Mouse (Mus musculus): ENCODE results near the gene Slc37a2. TPM values are rescaled to one million over a fixed set of nuclear protein-coding genes. Genes with fewer than 3 reads are reported as not detected.
A peak's percentile ranks its signal among the peaks of the same experiment; 100 is the strongest.

The Slc37a2 gene
- total and polyA plus RNA-seq, 3 experiments, result 8.9 to 14.5 (median 13.0) TPM

DNA sequence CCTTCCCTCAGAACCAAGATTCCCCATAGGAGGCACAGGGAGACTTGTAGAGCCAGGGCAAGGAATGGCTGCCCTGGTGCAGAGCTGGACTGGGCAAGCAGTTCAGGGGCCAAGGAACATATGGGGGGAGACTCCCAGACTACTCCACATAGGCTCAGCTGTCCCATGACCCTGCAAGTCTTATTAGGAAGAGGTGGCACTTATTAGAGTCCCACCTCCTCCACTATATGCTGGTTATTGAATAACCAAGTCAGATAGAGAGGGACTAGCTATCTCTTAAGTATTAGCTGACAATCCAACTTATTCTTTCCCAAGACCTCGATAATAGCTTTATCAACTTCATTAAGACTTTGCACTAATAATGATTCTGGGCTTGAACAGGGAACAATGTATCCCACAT lies 9.7 kb downstream of the Slc37a2 start (continued):
- TF ChIP-seq TBP (conservative IDR thresholded peaks at IDR 0.05; ENCODE audit: low read depth, low read length) (no peak), POLR2A (IDR thresholded peaks at IDR 0.05; ENCODE audit: low read depth, low read length) (no peak)

DNA sequence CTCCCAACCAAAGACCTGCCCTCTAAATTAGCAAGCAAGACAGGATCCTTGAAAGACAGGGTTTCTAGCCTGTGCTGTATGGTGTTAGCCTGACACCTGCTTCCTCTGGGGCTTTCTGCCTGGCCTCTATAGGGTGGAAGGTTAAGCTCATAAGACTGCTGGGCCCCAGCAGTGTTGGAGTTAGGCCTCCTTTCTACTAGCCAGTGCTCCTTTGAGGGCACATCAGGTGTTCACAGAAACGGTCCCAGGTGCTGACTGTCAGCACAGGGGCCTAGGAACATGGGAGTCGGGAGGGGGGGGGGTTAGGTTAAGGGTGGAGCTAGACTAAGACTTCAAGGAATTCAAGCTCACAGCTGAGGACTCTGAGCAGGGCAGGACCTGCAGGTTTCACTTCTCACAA lies 10.1 kb downstream of the Slc37a2 start:
- H3K79me2 ChIP-seq (replicated peaks; ENCODE audit: control insufficient read depth, extremely low read depth, insufficient read depth, poor library complexity, severe bottlenecking), result no peaks in the 10 kb centered on the region
- peaks cover 9 to 57% of the 10 kb centered on the region in 2 experiments for H3K36me3 ChIP-seq (replicated peaks in 1 of 2; ENCODE audit: control insufficient read depth in 1 of 2, insufficient read depth in 1 of 2, low read length in 1 of 2)
- H3K4me2 ChIP-seq (ENCODE audit: insufficient read depth, low read depth, poor library complexity, severe bottlenecking), result no peak overlapping the region
- no peak overlapping the region for H3K9ac ChIP-seq (ENCODE audit: insufficient read depth, low read depth)
- H3K27me3 ChIP-seq (replicated peaks), result no peaks in the 10 kb centered on the region
- H3K4me3 ChIP-seq (replicated peaks in 1 of 3; ENCODE audit: low read depth in 2 of 3, low read length in 2 of 3, poor library complexity in 1 of 3), result no peak overlapping the region
- peaks cover 8 to 87% of the 10 kb centered on the region in 2 experiments for H3K4me1 ChIP-seq (ENCODE audit: control insufficient read depth in 1 of 2, insufficient read depth in 2 of 2)
- no peaks in the 10 kb centered on the region for H3K9me3 ChIP-seq (replicated peaks; ENCODE audit: low read length)
- TF ChIP-seq JUN (IDR thresholded peaks at IDR 0.05; ENCODE audit: insufficient read depth, low read depth, low read length) (no peak), RAD21 (IDR thresholded peaks at IDR 0.05; ENCODE audit: low read depth, low read length) (no peak), MAX (IDR thresholded peaks at IDR 0.05; ENCODE audit: low read length) (no peak), USF2 (conservative IDR thresholded peaks at IDR 0.05; ENCODE audit: low read depth, low read length) (no peak), USF1 (IDR thresholded peaks at IDR 0.05; ENCODE audit: low read depth, low read length) (no peak), RCOR1 (conservative IDR thresholded peaks at IDR 0.05; ENCODE audit: low read depth, low read length) (no peak), ETS1 (conservative IDR thresholded peaks at IDR 0.05; ENCODE audit: low read depth, low read length) (no peak), SMC3 (IDR thresholded peaks at IDR 0.05; ENCODE audit: low read depth, low read length) (no peak), HCFC1 (IDR thresholded peaks at IDR 0.05; ENCODE audit: low read depth, low read length) (no peak), POLR2AphosphoS2 (IDR thresholded peaks at IDR 0.05; ENCODE audit: low read depth, low read length) (no peak)
- H3K27ac ChIP-seq (ENCODE audit: insufficient read depth, low read depth), result no peak overlapping the region
- peak; percentile 24 for DNase-seq (ENCODE audit: extremely low read depth)
- in situ Hi-C loops (cut with MboI; ENCODE audit: low pct_ligation_motif_present, low pct_unique_long_range_greater_than_20kb, low sequenced_read_pairs), result no loop called here
- dilution Hi-C loops (cut with MboI; ENCODE audit: extremely low pct_ligation_motif_present, extremely low pct_unique_long_range_greater_than_20kb, low sequenced_read_pairs), result no loop called here

DNA sequence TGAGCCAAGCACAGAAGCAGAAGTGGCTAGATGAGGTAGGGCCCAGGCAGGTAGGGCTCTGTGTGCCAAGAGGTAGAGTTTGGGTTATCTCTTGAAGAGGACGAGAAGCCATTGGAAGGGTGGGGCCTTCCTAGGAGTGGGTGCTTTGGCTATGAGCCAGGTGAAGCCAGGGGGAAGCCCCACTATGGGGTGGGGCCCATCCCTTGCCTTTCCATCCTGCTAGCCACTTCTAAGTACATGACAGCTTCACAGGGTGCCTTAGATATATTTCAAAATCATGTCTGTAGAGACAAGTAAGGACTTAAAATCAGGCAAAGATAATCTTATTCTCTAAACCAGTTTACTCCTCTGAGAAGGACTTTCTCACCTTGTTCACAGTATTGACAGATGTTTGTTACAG lies 10.9 kb downstream of the Slc37a2 start:
- dilution Hi-C loops (cut with MboI; ENCODE audit: extremely low pct_ligation_motif_present, extremely low pct_unique_long_range_greater_than_20kb, low sequenced_read_pairs), result no loop called here
- Histone ChIP-seq H3K9me3 (replicated peaks; ENCODE audit: low read length) (no peaks in the 10 kb centered on the region), H3K9ac (ENCODE audit: insufficient read depth, low read depth) (no peak overlapping the region), H3K36me3 (replicated peaks in 1 of 2; ENCODE audit: control insufficient read depth in 1 of 2, insufficient read depth in 1 of 2, low read length in 1 of 2) (peaks cover 17 to 57% of the 10 kb centered on the region in 2 experiments), H3K4me2 (ENCODE audit: insufficient read depth, low read depth, poor library complexity, severe bottlenecking) (no peak overlapping the region), H3K4me3 (replicated peaks in 1 of 3; ENCODE audit: low read depth in 2 of 3, low read length in 2 of 3, poor library complexity in 1 of 3) (no peak overlapping the region), H3K27ac (ENCODE audit: insufficient read depth, low read depth) (no peak overlapping the region), H3K27me3 (replicated peaks) (no peaks in the 10 kb centered on the region), H3K79me2 (replicated peaks; ENCODE audit: control insufficient read depth, extremely low read depth, insufficient read depth, poor library complexity, severe bottlenecking) (no peaks in the 10 kb centered on the region), H3K4me1 (ENCODE audit: control insufficient read depth in 1 of 2, insufficient read depth in 2 of 2) (peaks cover 8 to 79% of the 10 kb centered on the region in 2 experiments)
- TF ChIP-seq MAFK (IDR thresholded peaks at IDR 0.05; ENCODE audit: insufficient replicate concordance, low read length) (no peak), MAX (IDR thresholded peaks at IDR 0.05; ENCODE audit: low read length) (no peak), TCF12 (IDR thresholded peaks at IDR 0.05; ENCODE audit: low read depth, low read length) (no peak), ELF1 (IDR thresholded peaks at IDR 0.05; ENCODE audit: low read depth, low read length) (no peak), USF1 (IDR thresholded peaks at IDR 0.05; ENCODE audit: low read depth, low read length) (no peak), JUND (conservative IDR thresholded peaks at IDR 0.05; ENCODE audit: low read depth, low read length) (no peak), NRF1 (IDR thresholded peaks at IDR 0.05; ENCODE audit: low read depth, low read length) (no peak), POLR2A (IDR thresholded peaks at IDR 0.05; ENCODE audit: low read depth, low read length) (no peak), TBP (conservative IDR thresholded peaks at IDR 0.05; ENCODE audit: low read depth, low read length) (no peak), E2F4 (IDR thresholded peaks at IDR 0.05; ENCODE audit: insufficient replicate concordance, low read depth, low read length) (no peak), IRF4 (IDR thresholded peaks at IDR 0.05; ENCODE audit: low read depth, low read length) (no peak), HCFC1 (IDR thresholded peaks at IDR 0.05; ENCODE audit: low read depth, low read length) (no peak), RCOR1 (conservative IDR thresholded peaks at IDR 0.05; ENCODE audit: low read depth, low read length) (no peak), ZMIZ1 (IDR thresholded peaks at IDR 0.05; ENCODE audit: low read depth, low read length) (no peak)
- in situ Hi-C loops (cut with MboI; ENCODE audit: low pct_ligation_motif_present, low pct_unique_long_range_greater_than_20kb, low sequenced_read_pairs), result no loop called here
- no peak for DNase-seq (ENCODE audit: extremely low read depth)

Measured in CH12.LX (cell line).